Mouse (Mus musculus): Measurements from ENCODE around the gene Abcb10. TPM values are rescaled to one million over a fixed set of nuclear protein-coding genes. Genes with fewer than 3 reads are reported as not detected.

The Abcb10 gene
- total RNA-seq, 4 experiments from 2014 or later: 17.6 to 20.3 (median 18.6) TPM

- no peak for DNase-seq (ENCODE audit: low spot score in 2 of 2)
Measured at GRCm38 (mm10) chr8:123907604-123908003, 75.3 kb downstream of the Abcb10 start.

DNA sequence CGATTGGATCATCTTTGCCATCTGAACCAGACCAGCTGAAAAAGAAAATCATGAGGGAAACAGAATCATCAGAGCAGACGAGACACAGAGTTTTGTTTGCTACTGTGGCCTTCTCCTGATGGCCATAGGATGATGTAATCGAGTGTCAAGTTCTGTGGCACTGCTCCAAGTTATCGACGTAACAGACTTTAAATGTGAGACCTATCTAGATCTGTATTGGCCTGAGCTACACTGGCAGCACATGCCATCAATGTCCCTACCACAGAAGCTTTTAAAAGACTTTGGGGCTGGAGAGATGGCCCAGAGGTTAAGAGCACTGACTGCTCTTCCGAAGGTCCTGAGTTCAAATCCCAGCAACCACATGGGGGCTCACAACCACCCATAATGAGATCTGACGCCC, 80.3 kb downstream of the Abcb10 start:
- no peak for DNase-seq (ENCODE audit: low spot score in 2 of 2)

Small RNA genes lying within 50 kb of the gene (microRNA-seq; reads per million reads assigned to microRNA genes)
- gene Mir1967: 0 reads per million in 2 experiments

Other genes starting within 250 kb of the Abcb10 start
- 10 to 100 TPM; 42.9 to 44.6 (median 43.4) TPM for gene Rab4a, start 177.1 kb downstream of the Abcb10 start, total RNA-seq (2022)
- 10 to 100 TPM; 52.3 to 55.6 (median 53.4) TPM for gene Ccsap, start 122.9 kb downstream of the Abcb10 start, total RNA-seq (2022)
- 1 to 10 TPM; 5.7 to 9.3 (median 7.2) TPM for gene Acta1, start 88.4 kb downstream of the Abcb10 start, total RNA-seq (2022)
- 10 to 100 TPM; 23.0 to 24.4 (median 24.1) TPM for gene Nup133, start 33.9 kb downstream of the Abcb10 start, total RNA-seq (2022)
- 10 to 100 TPM; 20.2 to 22.4 (median 21.2) TPM for gene Taf5l, start 38.3 kb upstream of the Abcb10 start, total RNA-seq (2022)
- 10 to 100 TPM; 11.1 to 13.8 (median 12.6) TPM for gene Urb2, start 38.4 kb upstream of the Abcb10 start, total RNA-seq (2022)
- 10 to 100 TPM; 33.7 to 48.5 (median 40.8) TPM for gene Galnt2, start 248.3 kb upstream of the Abcb10 start, total RNA-seq (2022)